Mouse (Mus musculus) spleen, postnatal 4 days (tissue): ENCODE results near the gene Krtap3-1.

Source experiments
- DNase-seq, 2 experiments: peaks; one replicate each; pipeline ENCODE4 v3.0.0; 2022; ENCODE audit warnings: low spot score in 2 of 2

The Krtap3-1 gene

DNA sequence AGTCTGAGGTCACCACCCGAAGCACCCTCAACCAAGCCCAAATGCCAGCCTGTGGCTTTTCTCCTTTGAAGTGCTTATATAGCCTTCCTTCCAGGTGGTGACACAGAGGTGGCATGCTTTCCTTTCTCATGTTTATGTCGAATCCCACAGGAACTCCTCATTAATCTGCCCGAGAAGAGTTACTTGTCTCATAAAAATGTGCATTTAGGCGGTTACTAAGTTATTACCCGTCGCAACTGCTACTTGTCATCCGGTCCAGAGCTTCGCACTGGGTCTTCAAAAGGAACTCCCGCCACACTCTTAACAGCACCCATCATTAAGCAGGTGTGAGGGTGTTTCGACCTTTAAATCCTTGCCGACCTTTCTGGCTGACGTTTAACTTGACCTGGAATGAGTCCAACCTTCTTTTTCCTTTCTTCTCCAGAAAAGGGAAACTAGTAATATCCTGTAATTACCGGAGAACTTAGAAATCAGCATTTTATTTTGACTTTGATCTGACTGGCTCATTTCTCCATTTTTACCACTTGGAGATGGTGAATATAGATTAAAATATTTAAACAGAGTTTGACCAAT, 45.1 kb downstream of the Krtap3-1 start, which contains the start of gene Krt39:
TSS of gene Krt39 (minus strand) at position 51 of the 573 bp plus-strand sequence.
- DNase-seq: no peak
